Mouse (Mus musculus) induced T-regulatory cell, adult 2 months (primary cell): ENCODE data around the gene Ssr1.

Source experiments
- DNase-seq: peaks from one replicate; pipeline ENCODE4 v3.0.0-alpha.2; 2012; ENCODE audit warnings: low read depth

Ssr1 gene

DNA sequence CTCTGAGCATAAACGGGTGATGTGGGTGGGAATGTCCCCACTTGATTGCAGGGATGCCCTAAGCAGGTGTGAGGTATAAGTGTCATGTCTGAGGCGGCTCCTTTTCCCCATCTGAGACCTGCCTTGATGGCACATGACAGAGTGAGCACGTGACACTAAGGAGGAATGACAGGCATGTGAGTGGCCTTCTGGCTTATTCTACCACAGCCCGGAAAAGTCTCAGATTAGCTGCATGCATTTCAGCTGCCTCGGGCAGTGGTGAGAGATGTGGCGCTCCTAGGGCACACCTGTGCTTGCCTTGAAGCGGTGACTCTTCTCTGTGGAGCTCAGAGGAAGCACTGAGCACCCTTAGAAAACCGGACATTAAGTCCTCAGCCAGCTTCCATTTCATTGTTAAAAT, 48.6 kb downstream of the Ssr1 start:
- DNase-seq, result no peak

- DNase-seq, result peak; percentile 45
Measured at GRCm38 (mm10) chr13:37944306-37944705, 49.7 kb downstream of the Ssr1 start.

GRCm38 (mm10) chr13:37943466-37943865, 50.6 kb downstream of the Ssr1 start:
- no peak for DNase-seq

GRCm38 (mm10) chr13:37942887-37943331, 51.1 kb downstream of the Ssr1 start:
- no peak for DNase-seq

GRCm38 (mm10) chr13:37941950-37942886, 51.8 kb downstream of the Ssr1 start:
- no peak for DNase-seq

GRCm38 (mm10) chr13:37941138-37941645, 52.8 kb downstream of the Ssr1 start:
- peak; percentile 13 for DNase-seq

- DNase-seq, result no peak
Measured at GRCm38 (mm10) chr13:37940649-37941048, 53.4 kb downstream of the Ssr1 start.

DNA sequence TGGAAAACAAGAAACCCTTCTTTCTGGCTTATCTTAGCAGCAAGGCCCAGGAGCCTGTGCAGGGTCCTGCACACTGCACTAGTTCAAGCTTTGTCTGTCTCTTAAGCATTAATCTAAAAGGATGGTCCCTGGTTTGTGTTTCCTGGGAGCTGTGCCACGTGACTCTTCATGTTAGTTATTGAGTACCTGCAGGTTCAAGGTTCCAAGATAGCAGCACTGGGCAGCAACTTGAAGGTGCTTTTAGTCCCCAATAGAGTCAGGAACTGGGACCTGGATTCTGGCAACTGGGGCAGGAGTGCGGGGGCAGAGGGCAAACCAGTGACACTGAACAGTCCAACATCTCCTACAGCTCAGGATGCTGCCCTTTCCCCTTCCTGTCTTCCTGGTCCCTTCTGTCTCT, 53.9 kb downstream of the Ssr1 start:
- no peak for DNase-seq

GRCm38 (mm10) chr13:37936351-37936750, 57.7 kb downstream of the Ssr1 start:
- DNase-seq, result no peak

- no peak for DNase-seq
Measured at GRCm38 (mm10) chr13:37934920-37935319, 59.1 kb downstream of the Ssr1 start.

- DNase-seq, result no peak
Measured at GRCm38 (mm10) chr13:37934075-37934474, 59.9 kb downstream of the Ssr1 start.

DNA sequence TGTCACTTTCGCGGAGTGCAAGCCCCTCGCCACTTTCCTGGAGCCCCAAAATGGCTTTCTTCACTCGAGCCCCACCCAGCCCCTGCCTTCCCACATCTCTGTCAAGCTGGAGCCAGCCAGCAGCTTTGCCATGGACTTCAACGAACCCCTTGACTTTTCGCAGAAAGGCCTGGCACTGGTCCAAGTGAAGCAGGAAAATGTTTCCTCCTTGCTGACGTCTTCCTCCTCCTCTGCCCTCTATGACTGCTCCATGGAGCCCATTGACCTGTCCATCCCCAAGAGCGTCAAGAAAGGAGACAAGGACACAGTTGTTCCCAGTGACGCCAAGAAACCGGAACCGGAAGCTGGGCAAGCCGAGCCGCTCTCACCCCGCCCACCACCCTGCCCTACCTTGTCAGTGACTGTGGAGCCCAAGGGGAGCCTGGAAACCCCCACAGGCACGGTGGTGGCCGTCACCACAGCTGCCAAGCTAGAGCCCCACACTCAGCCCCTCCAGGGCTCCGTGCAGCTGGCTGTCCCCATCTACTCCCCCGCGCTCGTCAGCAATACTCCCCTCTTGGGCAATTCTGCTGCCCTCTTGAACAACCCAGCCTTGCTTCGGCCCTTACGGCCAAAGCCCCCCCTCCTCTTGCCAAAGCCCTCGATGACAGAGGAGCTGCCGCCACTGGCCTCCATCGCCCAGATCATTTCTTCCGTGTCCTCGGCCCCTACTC, 62.7 kb downstream of the Ssr1 start:
- DNase-seq, result no peak

- DNase-seq, result no peak
Measured at GRCm38 (mm10) chr13:37930621-37931020, 63.4 kb downstream of the Ssr1 start.

DNA sequence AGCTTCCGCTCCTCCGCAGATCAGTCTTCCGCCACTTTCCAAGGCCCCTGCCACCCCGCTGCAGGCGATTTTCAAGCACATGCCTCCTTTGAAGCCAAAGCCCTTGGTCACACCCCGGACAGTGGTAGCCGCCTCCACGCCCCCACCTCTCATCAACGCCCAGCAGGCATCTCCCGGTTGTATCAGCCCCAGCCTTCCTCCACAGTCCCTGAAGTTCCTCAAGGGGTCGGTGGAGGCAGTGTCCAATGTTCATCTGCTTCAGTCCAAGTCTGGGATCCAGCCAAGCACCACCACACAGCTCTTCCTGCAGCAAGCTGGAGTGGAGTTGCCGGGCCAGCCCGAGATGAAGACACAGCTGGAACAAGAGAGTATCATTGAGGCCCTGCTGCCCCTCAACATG, 63.9 kb downstream of the Ssr1 start:
- no peak for DNase-seq

DNA sequence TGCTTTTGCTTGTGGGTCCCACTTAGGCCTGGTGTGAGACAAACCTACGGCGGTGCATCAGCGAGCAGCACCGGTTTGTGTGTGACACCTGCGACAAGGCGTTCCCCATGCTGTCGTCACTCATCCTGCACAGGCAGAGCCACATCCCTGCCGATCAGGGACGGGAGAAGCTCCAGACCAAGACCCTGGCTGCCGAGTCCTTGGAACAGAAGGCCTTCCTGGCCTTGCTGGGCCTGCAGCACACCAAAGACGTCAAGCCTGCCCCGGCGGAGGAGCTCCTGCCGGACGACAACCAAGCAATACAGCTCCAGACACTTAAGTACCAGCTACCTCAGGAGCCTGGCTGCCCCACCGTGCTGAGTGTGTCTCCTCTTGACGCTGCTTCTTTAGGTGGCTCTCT, 64.5 kb downstream of the Ssr1 start:
- DNase-seq, result no peak

DNA sequence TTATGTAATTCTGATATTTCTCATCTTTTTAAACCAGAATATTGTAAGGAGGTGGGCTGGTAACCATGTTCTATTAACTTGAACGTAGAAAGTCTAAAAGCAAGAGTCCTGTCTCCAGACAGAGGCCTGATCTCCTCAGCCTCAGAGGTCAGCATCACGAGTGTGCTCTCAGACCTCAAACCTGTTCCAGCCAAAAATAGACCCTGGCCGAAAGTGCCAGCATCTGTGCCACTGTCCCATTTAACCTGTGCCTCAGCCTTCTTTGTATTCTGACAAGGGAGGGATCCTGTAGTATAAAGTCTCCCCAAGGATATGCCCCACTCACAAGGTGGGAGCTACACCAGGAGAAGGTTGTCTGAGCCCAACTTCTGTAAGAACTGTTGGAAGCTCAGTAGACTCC, 67.6 kb downstream of the Ssr1 start:
- no peak for DNase-seq

DNA sequence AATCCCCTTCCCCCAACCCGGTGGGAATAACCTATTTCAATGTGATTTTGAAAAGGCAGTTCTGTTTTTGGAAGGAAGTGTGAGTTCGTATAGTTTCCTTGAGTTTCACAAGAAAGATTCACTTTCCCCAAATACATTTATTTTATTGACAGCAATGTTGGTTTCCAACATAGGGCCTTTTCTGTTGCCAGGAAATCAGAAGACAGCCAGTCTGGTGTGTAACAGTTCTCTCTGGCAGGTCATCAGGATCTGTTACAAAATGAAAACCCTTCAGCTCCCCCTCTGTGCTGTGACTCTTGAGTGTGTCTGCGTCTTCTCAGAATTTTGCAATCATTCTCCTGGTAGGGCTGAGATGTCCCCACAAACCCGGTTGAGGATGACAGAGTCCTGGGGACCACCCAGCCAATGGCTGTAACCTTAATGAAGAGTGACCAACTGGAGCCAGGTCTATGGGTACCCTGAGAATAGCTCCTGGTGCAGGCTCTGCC, 69.5 kb downstream of the Ssr1 start:
- DNase-seq, result no peak

DNA sequence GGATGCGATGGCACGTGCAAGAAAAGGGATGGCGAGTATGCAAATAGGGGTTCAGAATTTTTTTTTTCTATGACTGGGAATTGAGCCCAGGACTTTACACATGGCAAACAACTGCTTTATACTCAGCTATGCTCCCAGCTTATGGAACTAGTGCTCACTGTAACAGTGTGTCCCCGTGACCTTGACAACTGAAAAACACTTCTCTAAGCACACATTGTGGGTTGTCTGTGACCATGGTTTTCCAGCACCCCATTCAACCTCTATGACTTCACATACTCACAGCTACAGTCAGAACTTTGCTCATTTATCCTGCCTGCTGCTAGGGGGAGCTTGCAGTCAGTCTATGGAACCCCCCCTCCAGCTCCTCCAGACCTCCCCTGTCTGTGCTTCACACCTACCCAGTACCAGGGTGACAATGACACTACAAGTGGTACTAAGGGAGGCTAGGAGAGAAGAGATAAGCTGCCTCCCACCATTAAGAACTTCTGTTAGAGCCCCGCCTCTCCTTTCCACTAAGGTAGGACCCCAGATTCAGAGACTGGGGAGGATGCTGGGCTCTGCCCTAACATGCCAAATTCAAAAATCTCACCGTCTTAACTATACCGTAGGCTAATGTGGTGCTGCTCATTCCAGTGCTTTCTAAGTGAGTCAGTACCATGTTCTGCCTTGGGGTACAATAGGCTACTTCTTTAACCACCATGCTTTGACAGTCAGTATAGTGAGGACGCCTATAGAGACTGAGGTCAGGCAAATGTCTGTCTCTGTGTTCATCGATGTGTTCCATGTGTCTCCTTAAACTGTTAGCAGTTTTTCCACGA, 70.2 kb downstream of the Ssr1 start:
- DNase-seq, result no peak

- DNase-seq, result no peak
Measured at GRCm38 (mm10) chr13:37923091-37923490, 70.9 kb downstream of the Ssr1 start.

- DNase-seq, result no peak
Measured at GRCm38 (mm10) chr13:37920727-37921126, 73.3 kb downstream of the Ssr1 start.

DNA sequence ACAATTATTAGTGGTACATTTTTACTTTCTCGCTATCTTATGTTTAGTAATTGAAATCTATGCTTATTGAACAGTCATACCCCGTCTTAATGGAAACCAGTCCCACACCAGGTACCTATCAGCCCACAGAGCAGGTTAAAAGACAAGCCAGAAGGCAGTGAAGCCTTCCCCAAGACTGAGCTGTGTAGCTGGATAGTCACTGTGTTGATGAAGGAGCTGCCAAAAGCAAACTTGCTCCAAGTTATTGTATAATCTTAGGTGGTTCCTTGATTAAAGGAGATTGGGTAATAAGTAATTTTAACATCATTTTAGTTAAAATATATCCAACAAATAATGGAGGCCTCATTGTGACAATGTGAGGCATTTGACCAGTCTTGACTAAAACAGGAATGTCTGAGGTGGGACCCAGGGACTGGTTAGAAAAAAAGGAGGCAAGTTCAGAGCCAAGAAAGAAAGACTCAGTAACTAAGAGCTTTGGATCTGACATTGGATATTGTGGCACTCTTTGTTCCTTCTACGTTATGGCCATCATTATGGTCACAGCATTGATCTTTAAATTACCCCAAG, 74.2 kb downstream of the Ssr1 start:
- no peak for DNase-seq
